Mouse (Mus musculus) macrophage (primary cell): ENCODE results near the gene Pon2. TPM values are rescaled to one million over a fixed set of nuclear protein-coding genes. Genes with fewer than 3 reads are reported as not detected.
"Not testable (repeated sequence)": the region's sequence is repeated elsewhere in the genome, so short reads cannot be mapped to it uniquely, and the experiment has no call there.

ENCODE experiments used
- H3K27ac ChIP-seq: fragments of 350-480 bp; formaldehyde crosslinking; 2 replicates; pipeline ENCODE4 v1.9.0; 2021
- H3K36me3 ChIP-seq: fragments of 350-480 bp; formaldehyde crosslinking; 2 replicates; pipeline ENCODE4 v1.9.0; 2021; ENCODE audit errors: inconsistent target
- H3K4me3 ChIP-seq: fragments of 350-480 bp; formaldehyde crosslinking; 2 replicates; pipeline ENCODE4 v1.9.0; 2021; ENCODE audit errors: inconsistent target
- H3K79me2 ChIP-seq: fragments of 350-480 bp; formaldehyde crosslinking; 2 replicates; pipeline ENCODE4 v1.9.0; 2021; ENCODE audit errors: inconsistent target
- WGBS: methylation state at CpG from one replicate; pipeline ENCODE4 v1.1.7; 2026; ENCODE audit warnings: inconsistent platforms; ENCODE audit not compliant: missing documents; 5-methylcytosine and 5-hydroxymethylcytosine counted together
- polyA plus RNA-seq: library from polyadenylated mRNA; stranded (reverse); fragments of 250-400 nt; gene quantifications from 3 replicates; pipeline ENCODE4 v1.2.4, GENCODE M21; 2018; ENCODE audit warnings: inconsistent platforms

Pon2 gene
- polyA plus RNA-seq, 1 experiment from 2014 or later = 167 TPM

GRCm38 (mm10) chr6:5230261-5230660, 68.0 kb downstream of the Pon2 start:
- Histone ChIP-seq H3K27ac (no peak overlapping the region), H3K36me3 (0 out of 2 replicates have a peak, but pooled peaks cover 11% of the 10 kb centered on the region), H3K4me3 (no peak overlapping the region), H3K79me2 (no peaks in the 10 kb centered on the region)
- WGBS = 87% methylated on average over 5 of the region's 5 CpGs

- H3K4me3 ChIP-seq, H3K79me2 ChIP-seq, H3K27ac ChIP-seq: not testable (repeated sequence)
- 100% methylated on average over 2 of the region's 2 CpGs for WGBS
- H3K36me3 ChIP-seq = 0 out of 2 replicates have a peak, but pooled peaks cover 10% of the 10 kb centered on the region
Measured at GRCm38 (mm10) chr6:5223551-5223950, 74.7 kb downstream of the Pon2 start.

GRCm38 (mm10) chr6:5222080-5222479, 76.2 kb downstream of the Pon2 start:
- H3K79me2 ChIP-seq = no peaks in the 10 kb centered on the region
- WGBS = 100% methylated on average over 3 of the region's 3 CpGs
- 0 out of 2 replicates have a peak, but pooled peaks cover 10% of the 10 kb centered on the region for H3K36me3 ChIP-seq
- H3K27ac ChIP-seq = no peak overlapping the region
- H3K4me3 ChIP-seq = no peak overlapping the region

GRCm38 (mm10) chr6:5218190-5218589, 80.1 kb downstream of the Pon2 start:
- WGBS = 93% methylated on average over 4 of the region's 4 CpGs
- Histone ChIP-seq H3K79me2 (no peaks in the 10 kb centered on the region), H3K27ac (no peak overlapping the region), H3K36me3 (0 out of 2 replicates have a peak, but pooled peaks cover 10% of the 10 kb centered on the region), H3K4me3 (no peak overlapping the region)

Other genes starting within 250 kb of the Pon2 start
- not detected in 3 replicates for gene Pon1, start 104.5 kb downstream of the Pon2 start, polyA plus RNA-seq
- 43.0 to 79.1 TPM (median 62.3 TPM) in 3 replicates for gene Pon3, start 42.2 kb downstream of the Pon2 start, polyA plus RNA-seq
- gene Asb4, start 84.9 kb upstream of the Pon2 start, polyA plus RNA-seq = 0.98 to 1.6 TPM (median 1.5 TPM) in 3 replicates
- 0.06 TPM in 1 of 3 replicates, not detected in the others for gene Pdk4, start 197.9 kb upstream of the Pon2 start, polyA plus RNA-seq